Mouse (Mus musculus): ENCODE results near the gene Ripor1.
A peak's percentile ranks its signal among the peaks of the same experiment; 100 is the strongest.

Gene Ripor1

DNA sequence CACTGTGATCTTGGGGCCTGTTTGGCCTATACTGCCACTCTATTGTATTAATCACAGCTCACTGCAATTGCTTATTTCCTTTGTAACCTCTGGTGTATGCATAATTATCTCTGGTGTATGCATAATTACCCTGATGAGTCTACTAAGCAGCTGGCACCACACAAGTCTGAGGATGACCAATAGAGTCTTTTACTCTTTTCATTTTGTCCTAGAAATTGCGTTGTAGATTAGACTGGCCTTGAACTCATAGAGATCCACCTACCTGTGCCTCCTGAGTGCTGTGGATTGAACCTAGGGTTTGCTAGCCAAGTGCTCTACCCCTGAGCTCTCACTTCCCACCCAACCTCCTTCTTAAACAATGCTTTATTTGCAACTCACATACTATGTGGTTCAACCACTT lies 21.0 kb downstream of the Ripor1 start:
- DNase-seq (ENCODE audit: low spot score in 2 of 2): no peak

DNA sequence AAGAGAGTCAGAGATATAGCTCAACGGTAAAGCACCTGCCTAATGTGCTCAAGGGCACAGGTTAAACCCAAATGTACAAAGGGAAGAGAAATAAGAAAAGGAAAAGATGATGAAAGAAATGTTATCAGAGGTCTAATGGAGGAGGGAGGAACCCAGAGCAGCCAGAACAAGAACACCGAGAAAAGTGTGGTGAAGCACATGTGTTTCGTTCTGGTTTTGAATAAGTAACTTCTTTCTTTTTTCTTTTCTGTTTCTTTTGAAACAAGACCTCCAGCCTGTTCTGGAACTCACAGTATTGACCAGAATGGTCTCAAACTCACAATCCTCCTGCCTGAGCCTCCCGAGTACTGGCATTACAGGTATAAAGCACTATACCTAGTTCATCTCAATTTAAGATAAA lies 24.3 kb downstream of the Ripor1 start:
- DNase-seq (ENCODE audit: low spot score in 2 of 2): no peak

DNA sequence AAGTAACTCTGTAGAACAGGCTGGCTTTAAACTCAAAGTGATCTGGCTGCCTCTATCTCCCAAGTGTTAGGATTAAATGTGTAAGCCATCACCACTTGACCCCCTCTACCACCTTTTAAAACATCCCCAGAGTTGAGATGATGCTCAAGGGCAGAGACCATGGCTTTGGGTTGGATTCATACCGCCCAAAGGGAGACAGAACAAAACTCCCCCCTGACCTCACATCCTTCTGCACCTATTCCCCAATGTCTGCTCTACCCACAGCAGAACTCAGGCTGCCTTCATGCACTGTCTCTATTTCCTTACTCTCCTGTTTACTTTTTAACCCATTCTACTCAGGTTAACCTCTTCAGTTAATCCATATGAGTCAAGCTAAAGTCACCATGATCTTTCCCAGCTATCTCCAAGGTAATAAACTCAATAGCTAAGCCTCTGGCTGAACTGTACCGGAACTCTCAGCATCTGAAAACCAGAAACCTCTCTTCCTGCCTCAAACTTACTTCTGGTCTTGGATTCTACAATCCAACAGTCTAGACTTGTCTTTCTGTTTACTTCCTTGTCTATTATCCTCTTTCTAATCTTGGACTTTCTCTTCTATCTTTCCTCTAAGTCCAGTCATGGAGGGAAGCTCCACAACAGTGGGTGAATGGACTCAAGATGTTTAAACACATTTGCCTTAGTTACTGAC lies 29.9 kb downstream of the Ripor1 start:
- no peak for DNase-seq (ENCODE audit: low spot score in 2 of 2)

DNA sequence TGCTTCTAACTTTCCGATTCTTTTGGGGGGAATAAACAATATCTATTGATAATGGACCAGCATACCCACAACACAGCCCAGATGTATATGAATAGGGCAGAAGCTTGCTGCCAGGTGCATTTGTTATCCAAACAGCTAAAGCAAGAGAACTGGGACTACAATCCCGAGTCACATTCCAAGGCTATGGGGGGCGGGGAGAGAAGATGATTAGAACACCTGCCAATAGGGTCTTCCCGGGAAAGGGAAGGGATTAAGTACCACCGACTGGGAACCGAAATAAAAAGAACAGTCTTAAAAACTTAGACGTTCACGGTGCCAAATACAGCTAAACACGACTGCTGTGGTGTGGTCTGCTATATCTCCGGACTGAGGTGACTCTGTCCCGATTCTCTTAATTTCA lies 30.4 kb downstream of the Ripor1 start:
- peak in 1 of 2 experiments; percentile 38 for DNase-seq (ENCODE audit: low spot score in 2 of 2)

DNA sequence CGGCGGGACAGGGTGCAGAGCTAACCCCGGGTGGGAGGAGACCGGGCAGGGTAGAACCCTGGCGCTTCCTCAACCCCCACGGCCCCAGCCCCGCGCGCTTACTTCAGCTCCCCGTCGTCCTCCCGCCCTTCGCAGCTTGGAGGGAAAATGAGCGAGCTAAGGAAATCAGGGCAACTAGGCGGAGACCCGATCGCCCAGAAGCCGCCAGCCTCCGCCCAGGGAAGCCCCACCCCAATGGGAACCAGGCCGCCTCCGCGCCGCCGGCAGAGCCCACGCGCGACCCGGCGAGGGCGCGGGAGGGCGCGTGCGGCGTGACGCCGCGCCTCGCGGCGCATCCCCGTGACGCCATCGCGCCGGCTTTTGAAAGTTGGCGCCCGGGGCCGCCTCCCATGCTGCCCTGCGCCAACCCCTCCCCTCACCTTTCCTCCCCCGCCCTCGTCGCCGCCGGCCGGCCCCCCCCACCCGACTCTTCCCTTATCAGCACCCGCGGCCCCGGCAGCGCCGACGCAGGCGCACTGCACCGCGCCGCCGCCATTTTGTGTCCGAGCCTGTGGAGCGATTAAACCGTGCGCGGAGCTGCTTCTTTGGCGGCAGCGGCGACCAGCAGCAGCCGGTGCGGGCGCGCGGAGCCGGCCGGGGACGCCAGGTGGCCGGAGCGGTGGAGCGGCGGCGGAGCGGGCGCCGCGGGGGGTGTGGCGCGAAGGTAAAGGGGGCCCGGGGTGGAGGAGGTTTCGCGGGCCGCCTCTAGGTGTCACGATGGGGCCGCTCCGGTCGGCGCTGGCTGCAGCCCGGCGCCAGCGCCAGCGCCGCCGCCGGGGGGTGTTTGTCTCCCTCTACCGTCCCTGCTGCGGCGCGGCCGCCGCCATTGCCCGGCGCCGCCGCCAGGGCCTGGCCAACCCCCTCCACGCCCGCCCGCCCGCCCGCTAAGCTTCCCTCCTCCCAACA lies 31.2 kb downstream of the Ripor1 start, which contains the start of gene Ctcf:
Gene Ctcf (plus strand): TSS at position 551 of the 945 bp plus-strand sequence.
- peak; percentile 95 to 96 for DNase-seq (ENCODE audit: low spot score in 2 of 2)

DNA sequence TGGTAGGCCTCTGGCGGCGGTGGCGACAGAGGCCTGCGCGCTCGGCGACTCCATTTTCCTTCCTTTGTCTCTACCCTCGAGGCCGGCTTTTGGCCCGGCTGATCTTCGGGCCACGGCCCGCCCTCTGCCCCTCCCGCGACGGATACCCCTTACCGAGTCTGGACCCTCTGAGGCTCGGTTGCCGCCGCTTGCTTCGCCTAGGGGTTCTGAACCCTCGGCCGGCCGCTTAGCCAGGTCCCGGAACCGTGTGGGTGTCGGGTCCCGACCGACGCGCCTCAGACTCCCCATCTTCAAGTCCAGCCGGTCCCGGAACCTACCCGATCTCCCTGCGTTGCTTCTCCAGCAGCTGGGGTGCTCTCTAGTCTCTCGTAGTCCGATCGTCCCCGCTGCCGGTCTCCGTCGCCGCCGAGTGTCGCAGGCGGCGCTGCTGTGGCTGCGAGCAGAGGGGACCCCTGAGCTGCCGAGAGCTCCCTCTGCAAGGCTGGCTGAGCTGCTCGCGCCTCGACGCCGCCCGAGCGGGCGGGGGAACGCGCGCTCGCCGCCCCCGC lies 32.0 kb downstream of the Ripor1 start, which contains the start of gene Agrp:
Gene Agrp (minus strand): TSS at position 431 of the 548 bp plus-strand sequence.
- DNase-seq (ENCODE audit: low spot score in 2 of 2): peak; percentile 68 to 72

DNA sequence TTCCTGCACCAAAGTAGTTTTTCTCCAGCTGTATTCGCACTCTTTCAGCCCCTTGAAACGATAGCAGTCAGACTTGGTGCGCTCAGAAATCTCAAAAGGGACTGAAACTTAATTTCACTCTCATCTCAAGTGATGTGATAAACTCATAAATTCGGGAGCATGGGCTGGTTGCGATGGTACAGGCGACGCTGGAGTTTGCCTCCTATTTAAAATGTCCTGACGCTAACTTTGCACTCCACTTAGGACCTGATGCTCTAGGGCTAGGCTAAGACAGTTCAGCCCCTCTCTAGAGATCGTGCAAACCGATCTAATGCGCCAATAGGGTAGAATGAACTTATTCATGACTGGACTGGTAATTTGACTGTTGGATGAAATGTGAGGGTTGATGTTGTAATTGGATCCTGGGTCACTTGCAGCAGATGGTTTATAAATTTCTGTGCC lies 32.6 kb downstream of the Ripor1 start:
- DNase-seq (ENCODE audit: low spot score in 2 of 2): no peak

DNA sequence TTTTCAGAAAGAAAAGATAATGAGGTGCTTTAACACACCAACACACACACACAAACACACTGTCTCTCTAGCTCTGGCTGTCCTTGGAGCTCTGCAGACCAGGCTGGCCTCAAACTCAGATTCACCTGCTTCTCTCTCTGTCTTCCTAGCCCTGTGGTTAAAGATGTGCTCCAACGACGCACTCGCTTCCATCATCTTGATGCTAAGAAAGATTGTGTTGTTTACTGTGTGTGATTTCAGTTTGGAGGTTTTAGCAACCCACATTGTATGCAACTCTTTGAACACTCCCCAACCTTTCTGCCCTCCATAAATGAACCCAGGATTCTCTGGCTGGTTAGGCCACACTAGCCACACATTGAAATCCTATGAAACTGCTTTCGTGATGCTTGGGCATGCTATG lies 33.5 kb downstream of the Ripor1 start:
- peak in 1 of 2 experiments; percentile 42 for DNase-seq (ENCODE audit: low spot score in 2 of 2)

DNA sequence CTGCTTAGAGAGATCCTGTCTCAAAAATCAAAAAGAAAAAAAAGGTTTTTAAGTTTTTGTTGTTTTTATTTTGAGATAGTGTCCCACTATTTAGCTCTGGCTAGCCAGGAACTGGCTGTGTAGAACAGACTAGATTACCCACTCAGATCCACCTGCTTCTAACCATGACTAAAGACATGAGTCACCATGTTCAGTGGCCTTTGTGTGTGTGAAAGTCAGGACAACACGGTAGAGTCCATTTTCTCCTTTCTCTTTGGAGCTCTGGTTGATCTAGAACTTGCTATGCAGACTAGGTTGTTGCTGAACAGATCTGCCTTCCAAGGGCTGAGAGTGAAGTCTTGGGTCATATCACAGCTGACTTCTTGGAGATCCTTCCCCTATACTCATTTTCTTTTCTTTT lies 34.8 kb downstream of the Ripor1 start:
- DNase-seq (ENCODE audit: low spot score in 2 of 2): no peak

DNA sequence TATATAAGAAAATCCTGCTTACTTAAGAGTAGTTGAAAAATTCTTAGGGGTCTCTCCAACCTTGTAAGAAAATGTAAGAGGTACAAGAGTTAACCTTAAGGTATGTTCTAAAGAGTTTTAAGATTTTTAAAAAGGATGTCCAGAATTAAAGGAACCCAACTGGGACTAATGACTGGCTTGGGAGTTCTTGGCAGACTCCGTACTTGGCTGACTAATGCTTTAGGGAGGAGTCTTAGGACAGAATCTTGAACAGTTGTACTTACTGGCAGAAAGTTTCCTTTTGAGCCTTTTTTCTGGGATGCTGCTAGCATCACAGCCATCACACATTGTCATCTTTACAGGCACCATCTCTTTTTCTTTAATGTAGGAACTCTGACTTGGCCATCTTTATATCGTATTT lies 35.5 kb downstream of the Ripor1 start:
- no peak for DNase-seq (ENCODE audit: low spot score in 2 of 2)

DNA sequence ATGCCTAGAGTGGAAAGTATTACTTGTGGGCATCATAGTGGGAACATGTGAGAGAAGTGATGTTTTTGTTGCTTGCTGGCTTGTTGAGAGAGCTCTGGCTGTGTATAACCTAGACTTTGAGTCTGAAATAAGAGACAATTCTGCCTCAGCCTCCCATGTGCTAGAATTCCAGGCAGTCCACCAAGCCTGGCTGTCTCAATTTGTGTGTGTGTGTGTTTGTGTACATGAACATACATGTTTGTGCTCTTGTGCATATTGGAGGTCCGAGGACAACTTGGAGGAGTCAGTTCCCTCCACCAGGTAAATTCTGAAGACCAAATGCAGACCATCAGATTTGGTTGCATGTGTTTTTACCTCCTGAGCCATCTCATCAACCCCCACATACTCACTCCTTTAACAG lies 40.1 kb downstream of the Ripor1 start:
- DNase-seq (ENCODE audit: low spot score in 2 of 2): no peak

DNA sequence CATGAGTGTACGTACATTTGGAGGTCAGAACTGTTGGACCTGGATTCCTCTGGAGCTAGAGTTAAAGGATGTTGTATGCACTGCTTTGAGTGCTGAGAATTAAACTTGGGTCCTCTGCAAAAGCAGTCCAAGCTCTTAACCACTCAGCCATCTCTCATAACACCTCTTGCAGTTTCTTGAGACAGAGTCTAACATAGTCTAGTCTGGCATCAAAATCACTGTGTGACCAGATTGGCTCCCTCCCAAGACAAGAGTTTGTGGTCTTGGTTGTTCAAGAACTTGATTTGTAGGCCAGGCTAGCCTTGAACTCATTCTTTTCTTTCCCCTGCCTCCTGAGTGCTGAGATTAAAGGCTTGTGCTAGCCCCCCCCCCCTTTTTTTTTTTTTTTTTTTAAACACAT lies 43.9 kb downstream of the Ripor1 start:
- DNase-seq (ENCODE audit: low spot score in 2 of 2): no peak

DNA sequence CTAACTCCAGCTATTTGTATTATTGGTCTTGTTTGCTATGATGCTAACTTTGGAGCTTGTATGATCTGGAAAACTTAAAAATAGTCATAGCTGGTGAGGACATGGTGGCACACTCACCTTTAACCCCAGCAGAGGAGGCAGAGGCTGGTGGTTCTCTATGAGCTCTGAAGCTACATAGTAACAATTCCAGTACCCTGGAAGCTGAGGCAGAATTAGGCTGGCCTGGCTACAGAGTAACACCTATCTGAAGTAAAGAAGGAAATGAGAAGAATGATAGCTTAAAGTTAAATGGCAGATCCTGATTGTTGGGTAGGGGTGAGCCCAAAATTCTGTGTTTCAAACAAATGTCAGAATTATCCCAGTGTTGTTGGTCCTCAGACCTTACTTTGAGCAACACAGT lies 52.6 kb downstream of the Ripor1 start:
- DNase-seq (ENCODE audit: low spot score in 2 of 2): no peak

DNA sequence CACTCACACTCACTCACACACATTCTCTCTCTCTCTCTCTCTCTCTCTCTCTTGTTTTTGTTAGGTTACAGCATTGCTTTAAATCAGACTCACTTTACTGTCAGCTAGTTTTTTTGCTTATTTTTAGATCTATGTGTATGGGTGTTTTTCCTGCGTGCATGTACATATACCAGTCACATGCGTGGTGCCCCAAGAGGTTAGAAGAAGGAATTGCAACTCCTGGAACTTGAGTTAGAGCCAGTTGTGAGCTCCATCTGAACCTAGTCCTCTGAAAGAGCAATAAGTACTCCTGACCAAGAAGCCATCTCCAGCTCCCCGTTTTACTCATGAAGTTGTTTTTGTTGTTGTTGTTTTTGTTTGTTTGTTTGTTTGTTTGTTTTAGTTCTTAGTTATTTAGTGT lies 56.1 kb downstream of the Ripor1 start:
- DNase-seq (ENCODE audit: low spot score in 2 of 2): peak; percentile 25 to 48
